Mouse (Mus musculus) E14TG2a.4 (cell line): Measurements from ENCODE around the gene Stk40.
"Not testable (repeated sequence)": the region's sequence is repeated elsewhere in the genome, so short reads cannot be mapped to it uniquely, and the experiment has no call there.

Source experiments
- H3K27me3 ChIP-seq: 2 replicates; pipeline ENCODE4 v1.6.1; 2014; ENCODE audit warnings: low read length, control low read depth; ENCODE audit not compliant: insufficient read depth
- H3K36me3 ChIP-seq: 2 replicates; pipeline ENCODE4 v1.6.1; 2014; ENCODE audit warnings: low read length, control low read depth; ENCODE audit not compliant: insufficient read depth
- H3K4me1 ChIP-seq: replicated peaks from 2 replicates; pipeline ENCODE4 v1.6.1; 2014; ENCODE audit warnings: low read depth, low read length, control low read depth
- H3K4me3 ChIP-seq: replicated peaks from 2 replicates; pipeline ENCODE4 v1.5.1; 2014; ENCODE audit warnings: mild to moderate bottlenecking, low read length
- H3K9me3 ChIP-seq: 2 replicates; pipeline ENCODE4 v1.6.1; 2014; ENCODE audit warnings: low read length, control low read depth
- CTCF ChIP-seq: conservative IDR thresholded peaks from 2 replicates; pipeline ENCODE4 v1.5.1; 2014; ENCODE audit warnings: low read length
- NANOG ChIP-seq: IDR thresholded peaks from 2 replicates; pipeline ENCODE4 v1.6.1; 2014; ENCODE audit warnings: borderline replicate concordance, low read length, mixed read lengths
- POU5F1 ChIP-seq: IDR thresholded peaks from 2 replicates; pipeline ENCODE4 v1.6.1; 2014; ENCODE audit warnings: low read length, borderline replicate concordance

Gene Stk40

GRCm38 (mm10) chr4:126079266-126079665, 24.5 kb upstream of the Stk40 start:
- Histone ChIP-seq H3K9me3 (0 out of 2 replicates have a peak, but pooled peaks cover 3% of the 10 kb centered on the region), H3K36me3 (no peaks in the 10 kb centered on the region), H3K27me3 (no peaks in the 10 kb centered on the region), H3K4me3 (no peak overlapping the region), H3K4me1 (peaks cover 48% of the 10 kb centered on the region)
- no peak for TF ChIP-seq POU5F1
- no peak for TF ChIP-seq CTCF
- TF ChIP-seq NANOG: no peak

GRCm38 (mm10) chr4:126081601-126082000, 22.2 kb upstream of the Stk40 start:
- TF ChIP-seq NANOG (0 out of 2 replicates have a peak, but pooled peaks have one; percentile 19), POU5F1 (no peak)
- Histone ChIP-seq H3K4me3 (no peak overlapping the region), H3K36me3 (no peaks in the 10 kb centered on the region)

GRCm38 (mm10) chr4:126083021-126083420, 20.7 kb upstream of the Stk40 start:
- TF ChIP-seq POU5F1 (no peak), NANOG (no peak), CTCF (no peak)
- Histone ChIP-seq H3K4me1 (peaks cover 46% of the 10 kb centered on the region), H3K9me3 (0 out of 2 replicates have a peak, but pooled peaks cover 3% of the 10 kb centered on the region), H3K36me3 (no peaks in the 10 kb centered on the region), H3K27me3 (no peaks in the 10 kb centered on the region), H3K4me3 (peak overlapping the region; percentile 29; the same call in 1 of the 2 replicates)

More at GRCm38 (mm10) chr4:126081601-126082000, 22.2 kb upstream of the Stk40 start:
- no peaks in the 10 kb centered on the region for H3K27me3 ChIP-seq
- peaks cover 59% of the 10 kb centered on the region for H3K4me1 ChIP-seq
- 0 out of 2 replicates have a peak, but pooled peaks cover 3% of the 10 kb centered on the region for H3K9me3 ChIP-seq

- Histone ChIP-seq H3K9me3 (0 out of 2 replicates have a peak, but pooled peaks cover 3% of the 10 kb centered on the region), H3K4me1 (peaks cover 38% of the 10 kb centered on the region)
- no peak for TF ChIP-seq NANOG
- TF ChIP-seq CTCF: no peak
- TF ChIP-seq POU5F1: no peak
These were observed 19.4 kb upstream of the Stk40 start for GRCm38 (mm10) chr4:126084382-126084781.

GRCm38 (mm10) chr4:126085996-126086576, 17.7 kb upstream of the Stk40 start:
- peaks cover 39% of the 10 kb centered on the region for H3K4me1 ChIP-seq
- TF ChIP-seq POU5F1 (no peak), NANOG (no peak), CTCF (peak; percentile 75)
- H3K36me3 ChIP-seq: no peaks in the 10 kb centered on the region
- H3K4me3 ChIP-seq: no peak overlapping the region
- no peaks in the 10 kb centered on the region for H3K27me3 ChIP-seq
- 0 out of 2 replicates have a peak, but pooled peaks cover 3% of the 10 kb centered on the region for H3K9me3 ChIP-seq

More at GRCm38 (mm10) chr4:126084382-126084781, 19.4 kb upstream of the Stk40 start:
- Histone ChIP-seq H3K4me3 (0 out of 2 replicates have a peak overlapping the region, but pooled peaks have one; percentile 35), H3K27me3 (no peaks in the 10 kb centered on the region), H3K36me3 (no peaks in the 10 kb centered on the region)

- Histone ChIP-seq H3K9me3 (no peaks in the 10 kb centered on the region), H3K4me3 (no peak overlapping the region), H3K27me3 (no peaks in the 10 kb centered on the region), H3K4me1 (peaks cover 7% of the 10 kb centered on the region), H3K36me3 (no peaks in the 10 kb centered on the region)
- TF ChIP-seq CTCF: no peak
- no peak for TF ChIP-seq NANOG
- TF ChIP-seq POU5F1: no peak
These were observed 13.5 kb upstream of the Stk40 start for GRCm38 (mm10) chr4:126090101-126090847.

- H3K27me3 ChIP-seq: no peaks in the 10 kb centered on the region
- H3K4me1 ChIP-seq: peaks cover 5% of the 10 kb centered on the region
- no peaks in the 10 kb centered on the region for H3K36me3 ChIP-seq
- H3K9me3 ChIP-seq: no peaks in the 10 kb centered on the region
- TF ChIP-seq CTCF (no peak), NANOG (no peak), POU5F1 (no peak)
- no peak overlapping the region for H3K4me3 ChIP-seq
These were observed 13.0 kb upstream of the Stk40 start for GRCm38 (mm10) chr4:126090848-126091124.

GRCm38 (mm10) chr4:126091873-126092272, 11.9 kb upstream of the Stk40 start:
- peaks cover 7% of the 10 kb centered on the region for H3K4me1 ChIP-seq
- no peak for TF ChIP-seq NANOG
- no peak for TF ChIP-seq CTCF
- no peak for TF ChIP-seq POU5F1
- no peak overlapping the region for H3K4me3 ChIP-seq
- no peaks in the 10 kb centered on the region for H3K9me3 ChIP-seq
- no peaks in the 10 kb centered on the region for H3K27me3 ChIP-seq
- H3K36me3 ChIP-seq: no peaks in the 10 kb centered on the region

- not testable (repeated sequence) for H3K27me3 ChIP-seq, H3K4me3 ChIP-seq, H3K9me3 ChIP-seq
- TF ChIP-seq CTCF: 0 out of 2 replicates have a peak, but pooled peaks have one; percentile 2
- peaks cover 40% of the 10 kb centered on the region for H3K4me1 ChIP-seq
- peaks cover 34% of the 10 kb centered on the region for H3K36me3 ChIP-seq
These were observed 7.9 kb upstream of the Stk40 start for GRCm38 (mm10) chr4:126095622-126096430.
